Mouse (Mus musculus) limb, embryonic 13.5 days (tissue): ENCODE data around the gene Dnah6. TPM values are rescaled to one million over a fixed set of nuclear protein-coding genes. Genes with fewer than 3 reads are reported as not detected.

Experiments used
- ATAC-seq: fragments of 200-750 bp; cut with Nextera tagmentation; 2 replicates; pipeline ENCODE4 v1.8.0; 2017; ENCODE audit warnings: low read depth, moderate number of reproducible peaks, moderate TSS enrichment; ENCODE audit not compliant: low FRiP score
- H3K27ac ChIP-seq: fragments of 300-500 bp; sonication (generic); 2 replicates; pipeline ENCODE4 v1.5.1; 2015; ENCODE audit warnings: inconsistent platforms, mild to moderate bottlenecking, moderate library complexity
- H3K27me3 ChIP-seq: fragments of 300-500 bp; sonication (generic); 2 replicates; pipeline ENCODE4 v1.6.1; 2015; ENCODE audit warnings: mild to moderate bottlenecking, inconsistent platforms
- H3K36me3 ChIP-seq: fragments of 300-500 bp; sonication (generic); 2 replicates; pipeline ENCODE4 v1.6.1; 2015; ENCODE audit warnings: inconsistent platforms, mild to moderate bottlenecking, moderate library complexity
- H3K4me1 ChIP-seq: fragments of 300-500 bp; sonication (generic); 2 replicates; pipeline ENCODE4 v1.6.1; 2015; ENCODE audit warnings: inconsistent platforms
- H3K4me2 ChIP-seq: fragments of 300-500 bp; sonication (generic); replicated peaks from 2 replicates; pipeline ENCODE4 v1.6.1; 2015; ENCODE audit warnings: inconsistent platforms, mild to moderate bottlenecking, moderate library complexity
- H3K4me3 ChIP-seq: fragments of 300-500 bp; sonication (generic); 2 replicates; pipeline ENCODE4 v1.5.1; 2015; ENCODE audit warnings: moderate library complexity, mild to moderate bottlenecking, inconsistent platforms
- H3K9ac ChIP-seq: fragments of 300-500 bp; sonication (generic); 2 replicates; pipeline ENCODE4 v1.6.1; 2015; ENCODE audit warnings: mild to moderate bottlenecking, inconsistent platforms
- H3K9me3 ChIP-seq: fragments of 300-500 bp; sonication (generic); 2 replicates; pipeline ENCODE4 v1.6.1; 2016; ENCODE audit warnings: inconsistent platforms
- WGBS: fragments of 180-500 bp; shearing (Covaris S2); methylation state at CpG from one replicate; pipeline ENCODE4 v1.1.7; 2015; 5-methylcytosine and 5-hydroxymethylcytosine counted together
- polyA plus RNA-seq: library from polyadenylated mRNA; unstranded; fragments of >200 nt; fragmentation: Nextera tagmentation; extraction: Ambion mirVana; gene quantifications from 2 replicates; pipeline ENCODE4 v1.2.1, GENCODE M21; 2015

Dnah6 gene
- polyA plus RNA-seq, 1 experiment from 2014 or later = 0.03 TPM

GRCm38 (mm10) chr6:72981124-72981651, 240.3 kb downstream of the Dnah6 start:
- Histone ChIP-seq H3K27ac (peak overlapping the region; percentile 73), H3K4me2 (peak overlapping the region; percentile 25; the same call in 1 of the 2 replicates), H3K9me3 (no peaks in the 10 kb centered on the region), H3K4me3 (no peak overlapping the region), H3K27me3 (no peaks in the 10 kb centered on the region), H3K36me3 (no peaks in the 10 kb centered on the region), H3K4me1 (peaks cover 30% of the 10 kb centered on the region), H3K9ac (no peak overlapping the region)
- 10% methylated on average over 9 of the region's 9 CpGs for WGBS
- ATAC-seq = peak; percentile 95

- no peak for ATAC-seq
- WGBS = 83% methylated on average over 2 of the region's 2 CpGs
- no peak overlapping the region for H3K27ac ChIP-seq
- H3K4me3 ChIP-seq = no peak overlapping the region
- no peak overlapping the region for H3K4me2 ChIP-seq
- H3K36me3 ChIP-seq = no peaks in the 10 kb centered on the region
- H3K9ac ChIP-seq = no peak overlapping the region
- 0 out of 2 replicates have a peak, but pooled peaks cover 4% of the 10 kb centered on the region for H3K9me3 ChIP-seq
- H3K4me1 ChIP-seq = peaks cover 21% of the 10 kb centered on the region
- no peaks in the 10 kb centered on the region for H3K27me3 ChIP-seq
These were observed 244.6 kb downstream of the Dnah6 start for GRCm38 (mm10) chr6:72976866-72977265.

- no peak for ATAC-seq
- Histone ChIP-seq H3K36me3 (no peaks in the 10 kb centered on the region), H3K4me1 (no peaks in the 10 kb centered on the region), H3K27ac (no peak overlapping the region), H3K4me2 (no peak overlapping the region), H3K4me3 (no peak overlapping the region), H3K9me3 (0 out of 2 replicates have a peak, but pooled peaks cover 4% of the 10 kb centered on the region), H3K9ac (no peak overlapping the region), H3K27me3 (no peaks in the 10 kb centered on the region)
- 70% methylated on average over 3 of the region's 3 CpGs for WGBS
These were observed 250.4 kb downstream of the Dnah6 start for GRCm38 (mm10) chr6:72971074-72971473.

- Histone ChIP-seq H3K9me3 (0 out of 2 replicates have a peak, but pooled peaks cover 2% of the 10 kb centered on the region), H3K27me3 (no peaks in the 10 kb centered on the region)
- 82% methylated on average over 3 of the region's 3 CpGs for WGBS
These were observed 251.7 kb downstream of the Dnah6 start for GRCm38 (mm10) chr6:72969787-72970186.

More at GRCm38 (mm10) chr6:72969787-72970186, 251.7 kb downstream of the Dnah6 start:
- Histone ChIP-seq H3K9ac (no peak overlapping the region), H3K27ac (no peak overlapping the region), H3K4me1 (no peaks in the 10 kb centered on the region), H3K4me2 (no peak overlapping the region), H3K36me3 (no peaks in the 10 kb centered on the region), H3K4me3 (no peak overlapping the region)
- ATAC-seq = no peak

Other genes with a start within 250 kb of the Dnah6 start
- gene Suclg1, start 26.7 kb upstream of the Dnah6 start, polyA plus RNA-seq = 149 and 157 TPM in 2 replicates
- gene 4931417E11Rik, start 248.0 kb upstream of the Dnah6 start, polyA plus RNA-seq = not detected in 2 replicates